Mouse (Mus musculus): ENCODE data around the gene Slc7a6. TPM values are rescaled to one million over a fixed set of nuclear protein-coding genes. Genes with fewer than 3 reads are reported as not detected.
A peak's percentile ranks its signal among the peaks of the same experiment; 100 is the strongest.

Gene Slc7a6
- 42.1 and 57.6 TPM in 2 replicates for polyA plus RNA-seq (2012; rRNA removed)
- polyA plus RNA-seq (2014; fragmentation: Nextera tagmentation; extraction: Ambion mirVana) = 55.7 and 73.1 TPM in 2 replicates

DNA sequence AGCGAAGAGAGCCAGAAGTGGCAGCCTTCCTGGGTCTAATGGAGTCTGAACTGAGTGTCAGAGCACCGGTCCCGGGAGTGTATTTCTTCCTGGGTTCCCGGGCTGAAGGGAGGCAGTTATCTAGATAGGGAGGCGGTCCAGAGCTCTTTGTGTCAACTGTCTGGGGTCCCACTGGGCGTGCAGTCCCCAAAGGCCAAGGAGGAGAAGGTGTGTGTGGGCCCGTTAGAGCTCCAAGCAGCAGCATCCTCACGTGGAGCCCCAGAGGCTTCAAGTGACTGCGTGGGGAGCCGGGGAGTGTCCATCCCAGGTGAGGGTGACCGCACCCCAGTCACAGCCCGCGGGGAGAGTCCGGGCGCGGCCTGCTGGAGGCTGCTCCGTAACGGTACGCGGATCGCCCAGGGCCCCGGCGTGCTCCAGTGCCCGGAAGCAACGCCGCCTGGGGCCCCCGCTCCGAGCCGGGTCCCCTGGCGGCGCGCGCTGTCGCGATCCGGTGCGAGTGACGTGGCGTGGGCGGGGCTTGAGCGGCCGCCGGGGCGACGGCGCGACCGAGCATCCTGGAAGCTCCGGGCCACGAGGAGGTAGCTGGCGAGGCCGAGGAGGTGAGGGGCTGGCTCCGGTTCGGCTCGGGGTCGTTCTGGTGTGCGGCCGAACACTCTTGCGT, at the start of gene Slc7a6:
Slc7a6 (plus strand) TSS at position 502 of the 661 bp plus-strand sequence.
- TF ChIP-seq POLR2A (IDR thresholded peaks at IDR 0.05; ENCODE audit: borderline replicate concordance, extremely low read depth, insufficient read depth, insufficient read length) = peak; percentile 79; the same call in 1 of the 2 replicates

DNA sequence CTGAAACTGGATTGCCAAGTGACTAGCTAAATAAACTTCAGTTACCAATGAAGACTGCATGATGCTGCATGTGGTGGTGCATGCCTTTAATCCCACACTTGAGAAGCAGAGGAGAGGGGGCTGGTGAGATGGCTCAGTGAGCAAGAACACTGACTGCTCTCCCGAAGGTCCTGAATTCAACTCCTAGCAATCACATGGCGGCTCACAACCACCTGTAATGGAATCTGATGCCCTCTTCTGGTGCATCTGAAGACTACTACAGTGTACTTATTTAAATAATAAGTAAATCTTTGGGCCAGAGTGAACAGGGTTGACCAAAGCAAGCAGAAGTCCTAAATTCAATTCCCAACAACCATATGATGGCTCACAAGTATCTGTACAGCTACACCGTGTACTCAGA, 45.2 kb upstream of the Slc7a6 start:
- no peak overlapping the region for H3K4me3 ChIP-seq (replicated peaks; ENCODE audit: low read length)
- no peak overlapping the region for H3K27ac ChIP-seq (replicated peaks; ENCODE audit: low read depth, low read length)
- no peaks in the 10 kb centered on the region for H3K9me3 ChIP-seq (ENCODE audit: control insufficient read depth, low read length)
- H3K4me2 ChIP-seq (replicated peaks; ENCODE audit: low read depth, low read length, severe bottlenecking) = no peak overlapping the region
- ATAC-seq (ENCODE audit: low FRiP score, low read depth) (no peak), DNase-seq (ENCODE audit: low spot score) (no peak)
- TF ChIP-seq POLR2A (IDR thresholded peaks at IDR 0.05; ENCODE audit: borderline replicate concordance, extremely low read depth, insufficient read depth, insufficient read length) = no peak
- H3K36me3 ChIP-seq (ENCODE audit: control insufficient read depth, insufficient read depth, low read length) = peaks cover 46% of the 10 kb centered on the region
- no peaks in the 10 kb centered on the region for H3K4me1 ChIP-seq (ENCODE audit: control insufficient read depth, insufficient read depth, low read length)
- 95% methylated on average over 3 of the region's 3 CpGs for WGBS
- H3K9ac ChIP-seq (ENCODE audit: low read depth, low read length, severe bottlenecking) = no peak overlapping the region
- no peaks in the 10 kb centered on the region for H3K27me3 ChIP-seq (ENCODE audit: control insufficient read depth, insufficient read depth, low read length)

More for the DNA sequence above, at the start of gene Slc7a6:
- peaks cover 10% of the 10 kb centered on the region for H3K4me1 ChIP-seq (ENCODE audit: control insufficient read depth, insufficient read depth, low read length)
- peaks cover 10% of the 10 kb centered on the region for H3K36me3 ChIP-seq (ENCODE audit: control insufficient read depth, insufficient read depth, low read length)
- no peaks in the 10 kb centered on the region for H3K9me3 ChIP-seq (ENCODE audit: control insufficient read depth, low read length)
- peak within 1 kb of the TSS; percentile 82 for H3K9ac ChIP-seq (ENCODE audit: low read depth, low read length, severe bottlenecking)
- peak; percentile 82 for ATAC-seq (ENCODE audit: low FRiP score, low read depth)
- H3K4me2 ChIP-seq (replicated peaks; ENCODE audit: low read depth, low read length, severe bottlenecking) = peak within 1 kb of the TSS; percentile 93
- WGBS = 1% methylated on average over 49 of the region's 59 CpGs
- H3K4me3 ChIP-seq (replicated peaks; ENCODE audit: low read length) = peak within 1 kb of the TSS; percentile 80
- H3K27me3 ChIP-seq (ENCODE audit: control insufficient read depth, insufficient read depth, low read length) = no peaks in the 10 kb centered on the region
- peak within 1 kb of the TSS; percentile 91 for H3K27ac ChIP-seq (replicated peaks; ENCODE audit: low read depth, low read length)
- DNase-seq (ENCODE audit: low spot score) = peak; percentile 53

DNA sequence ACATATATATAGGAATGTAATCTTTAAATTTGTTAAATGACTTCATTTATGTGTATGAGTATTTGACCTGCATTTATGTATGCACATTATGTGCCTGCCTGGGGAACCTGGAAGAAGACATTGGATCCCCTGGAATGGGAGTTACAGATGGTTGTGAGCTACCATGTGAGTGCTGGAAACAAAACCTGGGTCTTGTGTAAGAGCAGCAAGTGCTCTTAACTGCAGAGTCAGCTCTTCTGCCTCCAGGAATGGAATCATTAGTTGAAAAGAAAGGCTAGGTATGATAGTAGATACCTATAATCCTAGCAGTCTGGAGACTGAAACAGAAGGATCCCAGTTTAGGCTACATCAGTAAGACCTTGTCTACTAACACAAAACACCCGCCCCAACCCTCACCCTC, 42.6 kb upstream of the Slc7a6 start:
- TF ChIP-seq POLR2A (IDR thresholded peaks at IDR 0.05; ENCODE audit: borderline replicate concordance, extremely low read depth, insufficient read depth, insufficient read length) = no peak
- H3K4me3 ChIP-seq (replicated peaks; ENCODE audit: low read length) = no peak overlapping the region
- ATAC-seq (ENCODE audit: low FRiP score, low read depth) = no peak
- no peak overlapping the region for H3K27ac ChIP-seq (replicated peaks; ENCODE audit: low read depth, low read length)
- 94% methylated on average over 1 of the region's 1 CpGs for WGBS
- H3K9ac ChIP-seq (ENCODE audit: low read depth, low read length, severe bottlenecking) = no peak overlapping the region
- no peaks in the 10 kb centered on the region for H3K4me1 ChIP-seq (ENCODE audit: control insufficient read depth, insufficient read depth, low read length)
- DNase-seq (ENCODE audit: low spot score) = no peak
- H3K27me3 ChIP-seq (ENCODE audit: control insufficient read depth, insufficient read depth, low read length) = no peaks in the 10 kb centered on the region
- peaks cover 48% of the 10 kb centered on the region for H3K36me3 ChIP-seq (ENCODE audit: control insufficient read depth, insufficient read depth, low read length)
- H3K9me3 ChIP-seq (ENCODE audit: control insufficient read depth, low read length) = no peaks in the 10 kb centered on the region
- H3K4me2 ChIP-seq (replicated peaks; ENCODE audit: low read depth, low read length, severe bottlenecking) = no peak overlapping the region

DNA sequence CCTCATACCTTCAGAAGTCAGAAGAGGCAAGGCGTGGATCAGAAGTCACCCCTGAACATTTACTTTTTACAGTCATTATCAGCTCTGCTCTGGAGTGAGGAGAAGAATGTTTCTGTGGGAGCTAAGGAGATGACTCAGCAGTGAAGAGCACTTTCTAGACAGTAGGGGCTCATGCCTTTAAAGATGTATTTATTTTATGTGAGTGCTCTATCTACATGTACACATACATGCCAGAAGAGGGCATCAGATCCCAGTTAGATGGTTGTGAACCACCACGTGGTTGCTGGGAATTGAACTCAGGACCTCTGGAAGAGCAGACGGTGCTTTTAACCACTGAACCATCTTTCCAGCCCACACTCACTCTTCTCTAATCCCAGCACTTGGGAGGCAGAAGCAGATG, 41.6 kb upstream of the Slc7a6 start:
- WGBS = 65% methylated on average over 3 of the region's 3 CpGs
- no peaks in the 10 kb centered on the region for H3K27me3 ChIP-seq (ENCODE audit: control insufficient read depth, insufficient read depth, low read length)
- H3K9ac ChIP-seq (ENCODE audit: low read depth, low read length, severe bottlenecking) = no peak overlapping the region
- peaks cover 57% of the 10 kb centered on the region for H3K36me3 ChIP-seq (ENCODE audit: control insufficient read depth, insufficient read depth, low read length)
- H3K27ac ChIP-seq (replicated peaks; ENCODE audit: low read depth, low read length) = no peak overlapping the region
- H3K4me1 ChIP-seq (ENCODE audit: control insufficient read depth, insufficient read depth, low read length) = no peaks in the 10 kb centered on the region
- DNase-seq (ENCODE audit: low spot score) (no peak), ATAC-seq (ENCODE audit: low FRiP score, low read depth) (no peak)
- no peak overlapping the region for H3K4me3 ChIP-seq (replicated peaks; ENCODE audit: low read length)
- TF ChIP-seq POLR2A (IDR thresholded peaks at IDR 0.05; ENCODE audit: borderline replicate concordance, extremely low read depth, insufficient read depth, insufficient read length) = no peak
- no peaks in the 10 kb centered on the region for H3K9me3 ChIP-seq (ENCODE audit: control insufficient read depth, low read length)
- H3K4me2 ChIP-seq (replicated peaks; ENCODE audit: low read depth, low read length, severe bottlenecking) = no peak overlapping the region

DNA sequence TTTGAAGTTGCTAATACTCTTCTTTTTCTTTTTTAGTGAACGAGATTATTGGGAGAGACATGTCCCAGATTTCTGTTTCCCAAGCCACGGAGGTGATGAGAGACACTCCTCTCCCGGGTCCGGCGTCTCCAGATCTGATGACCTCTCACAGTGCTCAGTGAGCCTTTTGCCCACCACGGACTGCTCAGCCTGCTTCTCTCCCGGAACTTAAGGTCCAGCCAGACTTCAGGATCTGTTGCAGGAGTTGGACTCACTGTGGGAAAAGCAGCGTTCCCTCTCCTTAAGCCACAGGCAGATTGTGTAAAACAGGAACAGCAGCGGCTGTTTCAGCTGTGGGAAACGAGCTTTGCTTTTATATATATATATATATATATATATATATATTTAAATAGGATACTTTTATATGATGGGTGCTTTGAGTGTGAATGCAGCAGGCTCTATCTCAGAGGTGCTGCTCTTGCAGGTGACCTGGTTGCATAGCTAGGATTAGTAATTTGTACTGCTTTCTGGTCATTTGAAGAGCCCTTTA, 40.7 kb upstream of the Slc7a6 start:
- 83% methylated on average over 10 of the region's 10 CpGs for WGBS
- H3K9me3 ChIP-seq (ENCODE audit: control insufficient read depth, low read length) = no peaks in the 10 kb centered on the region
- peaks cover 65% of the 10 kb centered on the region for H3K36me3 ChIP-seq (ENCODE audit: control insufficient read depth, insufficient read depth, low read length)
- ATAC-seq (ENCODE audit: low FRiP score, low read depth) (no peak), DNase-seq (ENCODE audit: low spot score) (no peak)
- no peaks in the 10 kb centered on the region; the same call in 1 of the 2 replicates for H3K27me3 ChIP-seq (ENCODE audit: control insufficient read depth, insufficient read depth, low read length)
- H3K4me3 ChIP-seq (replicated peaks; ENCODE audit: low read length) = no peak overlapping the region
- no peak overlapping the region for H3K4me2 ChIP-seq (replicated peaks; ENCODE audit: low read depth, low read length, severe bottlenecking)
- H3K27ac ChIP-seq (replicated peaks; ENCODE audit: low read depth, low read length) = no peak overlapping the region
- TF ChIP-seq POLR2A (IDR thresholded peaks at IDR 0.05; ENCODE audit: borderline replicate concordance, extremely low read depth, insufficient read depth, insufficient read length) = no peak
- no peak overlapping the region for H3K9ac ChIP-seq (ENCODE audit: low read depth, low read length, severe bottlenecking)
- no peaks in the 10 kb centered on the region for H3K4me1 ChIP-seq (ENCODE audit: control insufficient read depth, insufficient read depth, low read length)
